Mouse (Mus musculus) G1E (cell line): ENCODE data around the gene Filip1l.

ENCODE experiments used
- CTCF ChIP-seq: IDR thresholded peaks from 2 replicates; pipeline ENCODE4 v1.5.1; 2012; ENCODE audit warnings: low read depth, low read length, inconsistent platforms, mixed read lengths
- GATA1 ChIP-seq: IDR thresholded peaks from 2 replicates; pipeline ENCODE4 v1.6.1; 2012; ENCODE audit warnings: borderline replicate concordance, low read length, inconsistent platforms, mixed read lengths
- POLR2AphosphoS5 ChIP-seq: IDR thresholded peaks from 2 replicates; pipeline ENCODE4 v1.6.1; 2012; ENCODE audit warnings: low read depth, low read length, inconsistent platforms; ENCODE audit not compliant: insufficient replicate concordance
- TAL1 ChIP-seq: conservative IDR thresholded peaks from 2 replicates; pipeline ENCODE4 v1.6.1; 2012; ENCODE audit warnings: low read depth, low read length, inconsistent platforms, mixed read lengths

DNA sequence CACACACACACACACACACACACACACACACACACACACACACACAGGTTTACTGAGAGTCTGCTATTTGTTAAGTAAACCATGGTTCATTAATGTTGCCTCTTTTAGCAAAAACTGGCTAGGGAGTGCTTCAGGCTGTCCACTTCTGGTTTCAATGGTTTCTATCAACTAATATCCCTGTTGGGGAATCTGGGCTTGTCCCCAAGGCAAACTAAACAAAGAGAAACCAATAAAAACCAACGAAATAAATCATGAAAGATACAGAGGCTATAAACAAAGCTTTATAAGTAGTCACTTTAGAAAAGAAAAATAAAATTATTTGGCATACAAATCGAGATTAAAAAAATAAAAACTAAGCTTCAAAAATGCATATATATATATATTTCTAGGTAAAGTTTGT is 39.6 kb downstream of the Filip1l start:
- TF ChIP-seq CTCF = no peak
- no peak for TF ChIP-seq GATA1
- no peak for TF ChIP-seq POLR2AphosphoS5
- TF ChIP-seq TAL1 = no peak
